Mouse (Mus musculus) MEL (cell line): ENCODE results near the gene Setd6. TPM values are rescaled to one million over a fixed set of nuclear protein-coding genes. Genes with fewer than 3 reads are reported as not detected.

ENCODE experiments used
- DNase-seq: peaks from one replicate; pipeline ENCODE4 v3.0.0; 2011; ENCODE audit warnings: low read depth, low spot score
- H3K27ac ChIP-seq: 2 replicates; pipeline ENCODE4 v1.5.1; 2012; ENCODE audit warnings: low read depth, mild to moderate bottlenecking, control low read depth, low read length, moderate library complexity; ENCODE audit not compliant: control insufficient read depth
- H3K27me3 ChIP-seq, 2 experiments: fragments of 150-350 bp in 1 of 2; sonication (generic) in 1 of 2; 2 replicates each; pipeline ENCODE4 v1.6.1; 2012; ENCODE audit warnings: low read length in 2 of 2, mild to moderate bottlenecking in 2 of 2, improper control_type of control experiment in 1 of 2, moderate library complexity in 1 of 2; ENCODE audit not compliant: insufficient read depth in 2 of 2, control insufficient read depth in 1 of 2
- H3K36me3 ChIP-seq, 2 experiments: 2 replicates each; pipeline ENCODE4 v1.6.1; 2012 to 2014; ENCODE audit warnings: low read length in 2 of 2, improper control_type of control experiment in 1 of 2, inconsistent platforms in 1 of 2, mild to moderate bottlenecking in 1 of 2; ENCODE audit not compliant: insufficient read depth in 2 of 2, control insufficient read depth in 1 of 2
- H3K4me1 ChIP-seq, 2 experiments: fragments of 150-350 bp in 1 of 2; sonication (generic) in 1 of 2; 2 replicates each; pipeline ENCODE4 v1.6.1; 2012; ENCODE audit warnings: low read length in 2 of 2, improper control_type of control experiment in 1 of 2, mild to moderate bottlenecking in 1 of 2; ENCODE audit not compliant: insufficient read depth in 2 of 2, control insufficient read depth in 1 of 2
- H3K4me3 ChIP-seq, 2 experiments: fragments of 150-350 bp in 1 of 2; sonication (generic) in 1 of 2; 2 replicates each; pipeline ENCODE4 v1.5.1; 2012; ENCODE audit warnings: low read depth in 2 of 2, low read length in 2 of 2, mild to moderate bottlenecking in 2 of 2, moderate library complexity in 2 of 2, control low read depth in 1 of 2, improper control_type of control experiment in 1 of 2; ENCODE audit not compliant: control insufficient read depth in 1 of 2, insufficient read depth in 1 of 2
- H3K79me2 ChIP-seq: 2 replicates; pipeline ENCODE4 v1.6.1; 2012; ENCODE audit warnings: mild to moderate bottlenecking, low read length, moderate library complexity; ENCODE audit not compliant: control insufficient read depth, poor library complexity, insufficient read depth
- H3K9ac ChIP-seq: 2 replicates; pipeline ENCODE4 v1.6.1; 2012; ENCODE audit warnings: low read depth, mild to moderate bottlenecking, control low read depth, low read length, moderate library complexity; ENCODE audit not compliant: control insufficient read depth, poor library complexity, severe bottlenecking
- H3K9me3 ChIP-seq: fragments of 150-350 bp; sonication (generic); replicated peaks from 2 replicates; pipeline ENCODE4 v1.6.1; 2012; ENCODE audit warnings: mild to moderate bottlenecking, low read length, improper control_type of control experiment, moderate library complexity; ENCODE audit not compliant: insufficient read depth
- CHD1 ChIP-seq: IDR thresholded peaks from 2 replicates; pipeline ENCODE4 v1.6.1; 2012; ENCODE audit warnings: low read depth, mild to moderate bottlenecking, inconsistent platforms, low read length, improper control_type of control experiment
- CHD2 ChIP-seq: IDR thresholded peaks from 2 replicates; pipeline ENCODE4 v1.6.1; 2011; ENCODE audit warnings: low read length, improper control_type of control experiment
- E2F4 ChIP-seq: IDR thresholded peaks from 2 replicates; pipeline ENCODE4 v1.6.1; 2011; ENCODE audit warnings: low read depth, low read length, improper control_type of control experiment, borderline replicate concordance
- GATA1 ChIP-seq: IDR thresholded peaks from 2 replicates; pipeline ENCODE4 v1.6.1; 2011; ENCODE audit warnings: low read depth, low read length, improper control_type of control experiment
- JUND ChIP-seq: IDR thresholded peaks from 2 replicates; pipeline ENCODE4 v1.6.1; 2011; ENCODE audit warnings: low read depth, mild to moderate bottlenecking, improper control_type of control experiment, low read length
- MEF2A ChIP-seq: IDR thresholded peaks from 2 replicates; pipeline ENCODE4 v1.6.1; 2014; ENCODE audit warnings: low read depth, mild to moderate bottlenecking, inconsistent platforms, low read length, improper control_type of control experiment; ENCODE audit not compliant: poor library complexity, insufficient replicate concordance, severe bottlenecking; ENCODE audit errors: extremely low read depth
- MXI1 ChIP-seq: IDR thresholded peaks from 2 replicates; pipeline ENCODE4 v1.6.1; 2011; ENCODE audit warnings: mild to moderate bottlenecking, low read depth, low read length, improper control_type of control experiment
- MYC ChIP-seq: IDR thresholded peaks from 2 replicates; pipeline ENCODE4 v1.6.1; 2011; ENCODE audit warnings: low read depth, mild to moderate bottlenecking, low read length, improper control_type of control experiment, moderate library complexity
- NRF1 ChIP-seq: IDR thresholded peaks from 2 replicates; pipeline ENCODE4 v1.6.1; 2014; ENCODE audit warnings: low read depth, mild to moderate bottlenecking, inconsistent platforms, low read length, improper control_type of control experiment, moderate library complexity; ENCODE audit not compliant: poor library complexity, insufficient read depth, severe bottlenecking
- POLR2AphosphoS2 ChIP-seq: IDR thresholded peaks from 2 replicates; pipeline ENCODE4 v1.6.1; 2011; ENCODE audit warnings: low read length, improper control_type of control experiment
- RCOR1 ChIP-seq: IDR thresholded peaks from 2 replicates; pipeline ENCODE4 v1.6.1; 2012; ENCODE audit warnings: low read depth, mild to moderate bottlenecking, inconsistent platforms, low read length, improper control_type of control experiment
- TAL1 ChIP-seq: IDR thresholded peaks from 2 replicates; pipeline ENCODE4 v1.6.1; 2012; ENCODE audit warnings: mild to moderate bottlenecking, inconsistent platforms, low read length, moderate library complexity, mixed read lengths
- USF1 ChIP-seq: IDR thresholded peaks from 2 replicates; pipeline ENCODE4 v1.6.1; 2014; ENCODE audit warnings: low read depth, mild to moderate bottlenecking, inconsistent platforms, low read length, improper control_type of control experiment, moderate library complexity
- ZC3H11A ChIP-seq: IDR thresholded peaks from 2 replicates; pipeline ENCODE4 v1.6.1; 2012; ENCODE audit warnings: low read depth, mild to moderate bottlenecking, inconsistent platforms, low read length, improper control_type of control experiment
- ZMIZ1 ChIP-seq: IDR thresholded peaks from 2 replicates; pipeline ENCODE4 v1.6.1; 2012; ENCODE audit warnings: low read depth, mild to moderate bottlenecking, inconsistent platforms, low read length, improper control_type of control experiment, moderate library complexity
- ZNF384 ChIP-seq: IDR thresholded peaks from 2 replicates; pipeline ENCODE4 v1.6.1; 2012; ENCODE audit warnings: low read depth, mild to moderate bottlenecking, inconsistent platforms, low read length, improper control_type of control experiment
- polyA plus RNA-seq, 2 experiments: library from polyadenylated mRNA; stranded (reverse) in 1 of 2; unstranded in 1 of 2; fragments of >175 nt in 1 of 2; fragments of >200 nt in 1 of 2; gene quantifications; 2 replicates each; pipeline versions ENCODE4 v1.2.1 to v1.2.4; 2012; ENCODE audit warnings: low replicate concordance in 2 of 2, low read depth in 1 of 2; ENCODE audit not compliant: insufficient read length in 2 of 2, insufficient read depth in 1 of 2, missing spikeins in 1 of 2
- total RNA-seq: library from RNA; depleted of rRNA; stranded (reverse); fragments of 300-350 nt; gene quantifications from 2 replicates; pipeline ENCODE4 v1.2.3, GENCODE M21; 2012

Gene Setd6
- total and polyA plus RNA-seq, 3 experiments, result 37.8 to 78.4 TPM; not detected in 1

DNA sequence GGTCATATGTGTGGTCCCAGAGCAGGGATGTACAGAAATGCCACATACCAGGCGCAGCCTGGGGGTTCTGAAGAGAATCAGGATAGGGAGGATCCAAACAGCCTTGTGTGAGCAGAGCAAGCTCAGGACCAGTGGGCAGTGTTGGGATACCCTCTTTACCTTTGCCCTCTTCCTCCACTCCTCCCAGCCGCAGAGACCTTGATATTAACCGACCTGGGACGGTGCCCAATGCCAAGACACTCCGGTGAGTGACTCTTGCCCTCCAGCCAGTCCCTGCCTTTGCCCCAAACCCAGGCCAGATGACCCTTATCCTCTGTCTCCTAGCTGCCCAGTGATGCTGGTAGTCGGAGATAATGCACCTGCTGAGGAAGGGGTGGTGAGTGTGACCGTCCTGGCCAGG is 6.1 kb upstream of the Setd6 start:
- DNase-seq, result no peak
- TF ChIP-seq POLR2AphosphoS2, result no peak
- TF ChIP-seq ZC3H11A, result no peak
- TF ChIP-seq USF1, result no peak
- no peak for TF ChIP-seq MEF2A
- no peak for TF ChIP-seq ZMIZ1
- TF ChIP-seq CHD2, result no peak
- TF ChIP-seq E2F4, result no peak
- TF ChIP-seq CHD1, result no peak
- peaks cover 0 to 4% of the 10 kb centered on the region in 2 experiments; a peak in 2 of 4 replicates for H3K27me3 ChIP-seq
- H3K27ac ChIP-seq, result no peak overlapping the region
- H3K79me2 ChIP-seq, result no peaks in the 10 kb centered on the region
- peaks cover 0 to 6% of the 10 kb centered on the region in 2 experiments; a peak in 2 of 4 replicates for H3K36me3 ChIP-seq
- H3K9me3 ChIP-seq, result no peaks in the 10 kb centered on the region
- no peak overlapping the region for H3K9ac ChIP-seq
- peaks cover 4 to 8% of the 10 kb centered on the region in 2 experiments for H3K4me1 ChIP-seq
- H3K4me3 ChIP-seq, result no peak overlapping the region

DNA sequence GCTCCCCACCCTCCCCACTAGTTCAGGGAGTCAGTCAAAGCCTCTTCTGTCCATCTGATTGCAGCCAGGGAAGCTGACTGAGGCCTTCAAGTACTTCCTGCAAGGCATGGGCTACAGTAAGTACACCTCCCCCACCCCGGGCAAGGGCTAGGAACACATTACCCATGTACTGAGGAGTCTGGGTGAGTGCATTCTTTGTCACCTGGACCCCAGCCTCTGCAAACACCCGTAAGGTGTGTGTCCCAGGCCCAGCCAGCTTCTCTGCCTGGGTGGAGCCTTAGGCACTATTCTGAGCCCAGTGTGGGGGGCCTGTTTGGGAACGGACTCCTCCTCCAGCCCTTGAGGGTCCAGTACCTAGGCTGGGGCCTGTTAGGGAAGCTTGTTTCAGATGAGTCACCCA is 4.7 kb upstream of the Setd6 start:
- Histone ChIP-seq H3K4me3 (no peak overlapping the region), H3K4me1 (peaks cover 6 to 8% of the 10 kb centered on the region in 2 experiments), H3K79me2 (peaks cover 2% of the 10 kb centered on the region), H3K9ac (no peak overlapping the region), H3K27me3 (peaks cover 0 to 4% of the 10 kb centered on the region in 2 experiments; a peak in 2 of 4 replicates), H3K36me3 (peaks cover 0 to 12% of the 10 kb centered on the region in 2 experiments; a peak in 2 of 4 replicates), H3K9me3 (no peaks in the 10 kb centered on the region), H3K27ac (no peak overlapping the region)
- DNase-seq, result no peak
- TF ChIP-seq USF1, result no peak

DNA sequence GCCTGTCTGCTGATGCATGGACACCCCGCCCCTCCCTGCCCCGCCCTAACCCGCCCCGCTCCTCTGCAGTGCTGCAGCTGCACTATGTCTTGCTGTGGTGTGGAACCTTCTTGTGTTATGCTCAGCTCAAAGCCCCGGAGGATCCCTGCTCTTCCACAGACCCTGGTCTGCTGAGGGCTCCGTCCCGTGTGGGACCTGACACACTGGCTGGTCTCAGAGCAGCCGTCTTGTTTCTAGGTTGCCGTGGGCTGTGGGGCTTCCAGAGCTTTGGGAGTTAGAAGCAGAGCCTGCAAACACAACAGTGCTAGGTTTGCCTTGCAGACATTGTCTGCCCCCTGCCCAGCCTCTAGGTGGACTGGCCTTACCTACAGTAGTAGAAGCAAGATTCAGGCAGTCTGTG is 3.3 kb upstream of the Setd6 start:
- TF ChIP-seq CHD1, result no peak
- TF ChIP-seq RCOR1, result no peak
- no peak for TF ChIP-seq ZC3H11A
- TF ChIP-seq TAL1, result no peak
- no peak for TF ChIP-seq E2F4
- TF ChIP-seq MXI1, result no peak
- no peak for TF ChIP-seq CHD2
- TF ChIP-seq MYC, result no peak
- no peak for TF ChIP-seq NRF1
- no peak for TF ChIP-seq JUND
- no peak for TF ChIP-seq ZNF384
- TF ChIP-seq GATA1, result no peak
- Histone ChIP-seq H3K4me3 (no peak overlapping the region), H3K36me3 (peaks cover 0 to 12% of the 10 kb centered on the region in 2 experiments; a peak in 2 of 4 replicates), H3K27me3 (peaks cover 0 to 4% of the 10 kb centered on the region in 2 experiments; a peak in 2 of 4 replicates), H3K4me1 (peaks cover 6 to 14% of the 10 kb centered on the region in 2 experiments), H3K9ac (no peak overlapping the region), H3K79me2 (peaks cover 14% of the 10 kb centered on the region), H3K9me3 (no peaks in the 10 kb centered on the region), H3K27ac (no peak overlapping the region)
- no peak for DNase-seq
